Mouse (Mus musculus): ENCODE data around the gene Polr3e. TPM values are rescaled to one million over a fixed set of nuclear protein-coding genes. Genes with fewer than 3 reads are reported as not detected.

Polr3e gene
- total RNA-seq (2012; rRNA removed) (33.6 and 33.7 TPM in 2 replicates), total RNA-seq (2014; rRNA removed) (22.3 and 25.3 TPM in 2 replicates), polyA plus RNA-seq (2012; ENCODE audit: insufficient read length, low read depth) (38.1 and 38.2 TPM in 2 replicates)

GRCm38 (mm10) chr7:120917592-120918461, at the start of gene Polr3e:
Gene Polr3e, plus strand, starts transcription at chr7:120917744.
- Histone ChIP-seq H3K4me1 (ENCODE audit: control insufficient read depth in 1 of 2, insufficient read depth in 2 of 2) (peaks cover 0 to 32% of the 10 kb centered on the region in 2 experiments; a peak in 2 of 4 replicates), H3K4me3 (replicated peaks in 1 of 3; ENCODE audit: low read depth in 2 of 3, low read length in 2 of 3, poor library complexity in 1 of 3) (peak within 1 kb of the TSS; percentile 71 to 90 (median 88)), H3K27ac (ENCODE audit: insufficient read depth, low read depth) (peak within 1 kb of the TSS; percentile 80), H3K27me3 (replicated peaks) (no peaks in the 10 kb centered on the region), H3K36me3 (replicated peaks in 1 of 2; ENCODE audit: control insufficient read depth in 1 of 2, insufficient read depth in 1 of 2, low read length in 1 of 2) (peaks cover 3 to 28% of the 10 kb centered on the region in 2 experiments), H3K9me3 (replicated peaks; ENCODE audit: low read length) (no peaks in the 10 kb centered on the region), H3K4me2 (ENCODE audit: insufficient read depth, low read depth, poor library complexity, severe bottlenecking) (peak within 1 kb of the TSS; percentile 79), H3K9ac (ENCODE audit: insufficient read depth, low read depth) (peak within 1 kb of the TSS; percentile 90), H3K79me2 (replicated peaks; ENCODE audit: control insufficient read depth, extremely low read depth, insufficient read depth, poor library complexity, severe bottlenecking) (peaks cover 27% of the 10 kb centered on the region)
- dilution Hi-C loops (cut with MboI; ENCODE audit: extremely low pct_ligation_motif_present, extremely low pct_unique_long_range_greater_than_20kb, low sequenced_read_pairs) (no loop called here), in situ Hi-C loops (cut with MboI; ENCODE audit: low pct_ligation_motif_present, low pct_unique_long_range_greater_than_20kb, low sequenced_read_pairs) (no loop called here)
- TF ChIP-seq CTCF (conservative IDR thresholded peaks at IDR 0.05 in 1 of 2, IDR thresholded peaks at IDR 0.05 in 1 of 2; ENCODE audit: low read depth in 2 of 2, low read length in 2 of 2) (peak in 1 of 2 experiments; percentile 90; a peak in 2 of 4 replicates), MYC (IDR thresholded peaks at IDR 0.05; ENCODE audit: low read depth, low read length) (peak; percentile 56; the same call in 1 of the 2 replicates), UBTF (IDR thresholded peaks at IDR 0.05; ENCODE audit: low read depth, low read length) (peak; percentile 90), BHLHE40 (IDR thresholded peaks at IDR 0.05; ENCODE audit: low read depth, low read length) (peak; percentile 45), USF1 (IDR thresholded peaks at IDR 0.05; ENCODE audit: low read depth, low read length) (peak; percentile 79), MAFK (IDR thresholded peaks at IDR 0.05; ENCODE audit: insufficient replicate concordance, low read length) (peak; percentile 93; the same call in 1 of the 2 replicates), EP300 (IDR thresholded peaks at IDR 0.05; ENCODE audit: low read length) (no peak), POLR2AphosphoS2 (IDR thresholded peaks at IDR 0.05; ENCODE audit: low read depth, low read length) (no peak), SMC3 (IDR thresholded peaks at IDR 0.05; ENCODE audit: low read depth, low read length) (peak; percentile 85), CHD1 (IDR thresholded peaks at IDR 0.05; ENCODE audit: low read depth, low read length) (no peak), GABPA (IDR thresholded peaks at IDR 0.05; ENCODE audit: insufficient replicate concordance, low read depth, low read length) (no peak), RAD21 (IDR thresholded peaks at IDR 0.05; ENCODE audit: low read depth, low read length) (peak; percentile 62), ELF1 (IDR thresholded peaks at IDR 0.05; ENCODE audit: low read depth, low read length) (peak; percentile 97), POLR2A (IDR thresholded peaks at IDR 0.05; ENCODE audit: low read depth, low read length) (peak; percentile 78), PAX5 (IDR thresholded peaks at IDR 0.05; ENCODE audit: low read length) (no peak), MAX (IDR thresholded peaks at IDR 0.05; ENCODE audit: low read length) (peak; percentile 92), TBP (conservative IDR thresholded peaks at IDR 0.05; ENCODE audit: low read depth, low read length) (no peak), JUND (conservative IDR thresholded peaks at IDR 0.05; ENCODE audit: low read depth, low read length) (no peak), NELFE (IDR thresholded peaks at IDR 0.05; ENCODE audit: low read depth, low read length) (peak; percentile 69), HCFC1 (IDR thresholded peaks at IDR 0.05; ENCODE audit: low read depth, low read length) (peak; percentile 71), ETS1 (conservative IDR thresholded peaks at IDR 0.05; ENCODE audit: low read depth, low read length) (peak; percentile 16; the same call in 1 of the 2 replicates), KAT2A (IDR thresholded peaks at IDR 0.05; ENCODE audit: insufficient replicate concordance, low read length) (peak; percentile 75; the same call in 1 of the 2 replicates), SIN3A (IDR thresholded peaks at IDR 0.05; ENCODE audit: low read length) (peak; percentile 84), CHD2 (IDR thresholded peaks at IDR 0.05; ENCODE audit: low read length) (0 out of 2 replicates have a peak, but pooled peaks have one; percentile 27), NRF1 (IDR thresholded peaks at IDR 0.05; ENCODE audit: low read depth, low read length) (peak; percentile 65), MXI1 (IDR thresholded peaks at IDR 0.05; ENCODE audit: low read depth, low read length) (peak; percentile 99), MEF2A (IDR thresholded peaks at IDR 0.05; ENCODE audit: borderline replicate concordance, low read depth, low read length) (peak; percentile 78; the same call in 1 of the 2 replicates), ZKSCAN1 (IDR thresholded peaks at IDR 0.05; ENCODE audit: borderline replicate concordance, low read depth, low read length) (no peak), MAZ (IDR thresholded peaks at IDR 0.05; ENCODE audit: low read depth, low read length) (peak; percentile 84; the same call in 1 of the 2 replicates), ZMIZ1 (IDR thresholded peaks at IDR 0.05; ENCODE audit: low read depth, low read length) (0 out of 2 replicates have a peak, but pooled peaks have one; percentile 30), E2F4 (IDR thresholded peaks at IDR 0.05; ENCODE audit: insufficient replicate concordance, low read depth, low read length) (0 out of 2 replicates have a peak, but pooled peaks have one; percentile 38), TCF12 (IDR thresholded peaks at IDR 0.05; ENCODE audit: low read depth, low read length) (peak; percentile 73; the same call in 1 of the 2 replicates)
- peak; percentile 97 for DNase-seq (ENCODE audit: extremely low read depth)
